Mouse (Mus musculus): ENCODE results near the gene Apol7a. TPM values are rescaled to one million over a fixed set of nuclear protein-coding genes. Genes with fewer than 3 reads are reported as not detected.
A peak's percentile ranks its signal among the peaks of the same experiment; 100 is the strongest.

Apol7a gene
- polyA plus RNA-seq, 1 experiment, result not detected

DNA sequence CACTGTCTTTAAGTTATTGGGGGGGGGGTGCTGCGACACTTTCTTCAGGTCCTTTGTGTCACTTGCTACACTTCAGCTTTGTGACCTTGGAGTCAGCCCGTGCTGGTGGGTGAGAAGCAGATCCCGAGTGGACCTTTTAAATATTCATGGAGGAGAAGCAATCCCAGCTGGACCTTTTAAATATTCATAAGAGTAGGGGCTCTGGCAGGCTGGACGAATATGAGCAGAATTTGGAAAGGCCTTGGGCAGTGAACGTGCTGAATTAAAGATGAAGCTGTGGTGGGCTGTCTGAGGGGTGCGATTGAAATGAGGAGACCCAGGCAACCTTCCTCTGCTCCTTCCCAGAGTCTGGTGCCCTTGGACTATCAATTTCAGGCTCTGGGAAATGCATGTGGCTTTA is 35.3 kb downstream of the Apol7a start:
- TF ChIP-seq CTCF (conservative IDR thresholded peaks at IDR 0.05; ENCODE audit: insufficient read depth, insufficient read length, low read depth, low read length) (no peak), POLR2A (IDR thresholded peaks at IDR 0.05; ENCODE audit: low read depth, low read length) (no peak)
- H3K36me3 ChIP-seq (ENCODE audit: control insufficient read depth, insufficient read depth, low read length), result no peaks in the 10 kb centered on the region
- 0 out of 2 replicates have a peak overlapping the region, but pooled peaks have one; percentile 20 for H3K27ac ChIP-seq (ENCODE audit: insufficient read depth, low read depth, low read length)
- H3K4me1 ChIP-seq (ENCODE audit: control insufficient read depth, insufficient read depth, low read length), result no peaks in the 10 kb centered on the region; the same call in 1 of the 2 replicates
- 46% methylated on average over 6 of the region's 6 CpGs for WGBS
- H3K4me3 ChIP-seq (ENCODE audit: insufficient read depth, low read depth, low read length), result no peak overlapping the region
- H3K27me3 ChIP-seq (replicated peaks; ENCODE audit: control insufficient read depth, insufficient read depth, low read length), result no peaks in the 10 kb centered on the region
- no peak for DNase-seq

DNA sequence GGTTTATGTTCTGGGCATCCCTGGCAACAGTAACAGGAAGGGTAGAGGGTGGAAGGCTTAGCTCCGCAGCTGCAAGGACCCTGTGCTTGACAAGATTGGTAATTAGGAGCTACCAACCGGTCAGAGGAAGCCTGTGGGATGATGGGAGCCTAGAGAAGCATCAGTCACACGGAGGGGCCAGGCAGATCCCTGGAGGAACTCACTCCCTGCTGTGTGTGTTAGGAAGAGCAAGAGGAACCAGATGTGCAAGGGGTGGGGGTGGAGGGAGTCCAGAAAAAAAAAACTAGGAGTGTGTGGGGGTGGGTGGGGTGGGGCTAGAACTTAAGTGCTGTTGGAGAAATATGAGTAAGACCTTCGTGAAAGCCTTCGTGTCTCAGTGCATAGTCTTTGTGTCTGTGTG is 36.0 kb downstream of the Apol7a start:
- no peak for DNase-seq
- no peak overlapping the region for H3K4me3 ChIP-seq (ENCODE audit: insufficient read depth, low read depth, low read length)
- no peak overlapping the region for H3K27ac ChIP-seq (ENCODE audit: insufficient read depth, low read depth, low read length)
- no peak for TF ChIP-seq POLR2A (IDR thresholded peaks at IDR 0.05; ENCODE audit: low read depth, low read length)
- no peak for TF ChIP-seq CTCF (conservative IDR thresholded peaks at IDR 0.05; ENCODE audit: insufficient read depth, insufficient read length, low read depth, low read length)
- H3K4me1 ChIP-seq (ENCODE audit: control insufficient read depth, insufficient read depth, low read length), result no peaks in the 10 kb centered on the region; the same call in 1 of the 2 replicates
- WGBS, result 36% methylated on average over 5 of the region's 5 CpGs
- no peaks in the 10 kb centered on the region for H3K36me3 ChIP-seq (ENCODE audit: control insufficient read depth, insufficient read depth, low read length)
- H3K27me3 ChIP-seq (replicated peaks; ENCODE audit: control insufficient read depth, insufficient read depth, low read length), result no peaks in the 10 kb centered on the region

DNA sequence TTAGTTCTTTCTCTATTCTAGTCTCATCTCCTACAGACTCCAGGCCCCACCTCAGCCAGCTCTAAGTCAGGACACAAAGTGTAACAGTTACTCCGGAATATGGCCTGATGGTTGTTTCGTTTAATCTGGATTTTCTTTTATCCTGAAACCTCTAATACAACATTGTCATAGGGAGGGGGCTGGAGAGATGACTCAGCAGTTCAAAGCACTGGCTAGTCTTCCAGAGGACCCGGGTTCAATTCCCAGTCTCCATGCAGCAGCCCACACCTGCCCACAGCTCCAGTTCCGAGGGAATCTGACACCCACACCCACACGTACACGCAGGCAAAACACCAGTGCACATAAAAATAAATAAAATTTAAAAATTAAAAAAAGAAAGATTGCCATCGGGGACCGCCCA is 39.0 kb downstream of the Apol7a start:
- H3K27me3 ChIP-seq (replicated peaks; ENCODE audit: control insufficient read depth, insufficient read depth, low read length), result no peaks in the 10 kb centered on the region
- no peak for TF ChIP-seq POLR2A (IDR thresholded peaks at IDR 0.05; ENCODE audit: low read depth, low read length)
- no peak for TF ChIP-seq CTCF (conservative IDR thresholded peaks at IDR 0.05; ENCODE audit: insufficient read depth, insufficient read length, low read depth, low read length)
- H3K36me3 ChIP-seq (ENCODE audit: control insufficient read depth, insufficient read depth, low read length), result no peaks in the 10 kb centered on the region
- H3K4me3 ChIP-seq (ENCODE audit: insufficient read depth, low read depth, low read length), result no peak overlapping the region
- 0 out of 2 replicates have a peak, but pooled peaks cover under 1% of the 10 kb centered on the region for H3K4me1 ChIP-seq (ENCODE audit: control insufficient read depth, insufficient read depth, low read length)
- H3K27ac ChIP-seq (ENCODE audit: insufficient read depth, low read depth, low read length), result peak overlapping the region; percentile 57
- DNase-seq, result no peak
- WGBS, result 89% methylated on average over 8 of the region's 8 CpGs

DNA sequence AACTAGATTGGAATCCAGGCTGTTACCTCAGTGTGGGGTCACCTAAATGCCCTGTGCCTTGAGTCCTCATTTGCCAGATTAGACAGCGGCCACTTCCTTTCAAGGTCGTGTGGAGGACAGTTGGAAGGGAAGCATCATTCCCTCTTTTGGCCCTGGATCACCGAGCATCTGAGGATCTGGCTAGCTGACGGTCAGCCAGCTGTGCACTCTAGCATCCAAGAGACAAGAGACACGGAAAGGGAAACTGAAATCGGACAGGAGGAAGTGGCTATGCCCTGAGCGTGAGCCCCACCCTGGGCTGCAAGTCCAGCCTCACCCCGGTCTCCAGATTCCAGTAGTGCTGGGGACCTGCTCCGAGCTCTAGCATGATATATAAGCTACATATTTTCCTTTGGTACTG is 39.4 kb downstream of the Apol7a start:
- 65% methylated on average over 9 of the region's 9 CpGs for WGBS
- no peaks in the 10 kb centered on the region for H3K27me3 ChIP-seq (replicated peaks; ENCODE audit: control insufficient read depth, insufficient read depth, low read length)

DNA sequence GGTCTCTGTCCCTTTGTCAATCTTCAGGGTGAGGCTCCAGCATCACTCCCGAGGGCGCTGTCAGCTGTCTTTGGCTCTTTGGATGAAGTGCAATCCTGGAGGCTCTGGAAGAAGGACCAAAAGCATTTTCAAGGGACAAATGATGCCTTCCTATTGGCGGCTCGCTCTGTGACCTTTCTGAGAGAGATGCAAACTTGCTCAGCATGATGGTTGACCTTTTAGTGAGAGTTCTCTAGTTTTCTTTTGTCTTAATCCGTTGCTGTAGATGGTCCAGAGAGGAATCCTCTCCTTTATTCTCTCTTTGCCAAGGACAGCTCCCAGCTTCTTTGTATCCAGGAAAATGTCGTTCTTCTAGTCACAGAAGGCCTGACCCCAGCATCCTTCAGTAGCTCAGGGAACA is 39.8 kb downstream of the Apol7a start:
- H3K4me1 ChIP-seq (ENCODE audit: control insufficient read depth, insufficient read depth, low read length), result 0 out of 2 replicates have a peak, but pooled peaks cover 4% of the 10 kb centered on the region
- 37% methylated on average over 6 of the region's 6 CpGs for WGBS
- no peaks in the 10 kb centered on the region for H3K27me3 ChIP-seq (replicated peaks; ENCODE audit: control insufficient read depth, insufficient read depth, low read length)
- H3K36me3 ChIP-seq (ENCODE audit: control insufficient read depth, insufficient read depth, low read length), result no peaks in the 10 kb centered on the region
- no peak for TF ChIP-seq POLR2A (IDR thresholded peaks at IDR 0.05; ENCODE audit: low read depth, low read length)
- no peak for TF ChIP-seq CTCF (conservative IDR thresholded peaks at IDR 0.05; ENCODE audit: insufficient read depth, insufficient read length, low read depth, low read length)
- peak overlapping the region; percentile 8; the same call in 1 of the 2 replicates for H3K4me3 ChIP-seq (ENCODE audit: insufficient read depth, low read depth, low read length)
- DNase-seq, result no peak
- peak overlapping the region; percentile 14 for H3K27ac ChIP-seq (ENCODE audit: insufficient read depth, low read depth, low read length)

More for the DNA sequence above, 39.4 kb downstream of the Apol7a start:
- H3K36me3 ChIP-seq (ENCODE audit: control insufficient read depth, insufficient read depth, low read length), result no peaks in the 10 kb centered on the region
- 0 out of 2 replicates have a peak, but pooled peaks cover 4% of the 10 kb centered on the region for H3K4me1 ChIP-seq (ENCODE audit: control insufficient read depth, insufficient read depth, low read length)
- H3K4me3 ChIP-seq (ENCODE audit: insufficient read depth, low read depth, low read length), result no peak overlapping the region
- DNase-seq, result peak; percentile 82
- TF ChIP-seq POLR2A (IDR thresholded peaks at IDR 0.05; ENCODE audit: low read depth, low read length) (no peak), CTCF (conservative IDR thresholded peaks at IDR 0.05; ENCODE audit: insufficient read depth, insufficient read length, low read depth, low read length) (no peak)
- peak overlapping the region; percentile 57 for H3K27ac ChIP-seq (ENCODE audit: insufficient read depth, low read depth, low read length)

DNA sequence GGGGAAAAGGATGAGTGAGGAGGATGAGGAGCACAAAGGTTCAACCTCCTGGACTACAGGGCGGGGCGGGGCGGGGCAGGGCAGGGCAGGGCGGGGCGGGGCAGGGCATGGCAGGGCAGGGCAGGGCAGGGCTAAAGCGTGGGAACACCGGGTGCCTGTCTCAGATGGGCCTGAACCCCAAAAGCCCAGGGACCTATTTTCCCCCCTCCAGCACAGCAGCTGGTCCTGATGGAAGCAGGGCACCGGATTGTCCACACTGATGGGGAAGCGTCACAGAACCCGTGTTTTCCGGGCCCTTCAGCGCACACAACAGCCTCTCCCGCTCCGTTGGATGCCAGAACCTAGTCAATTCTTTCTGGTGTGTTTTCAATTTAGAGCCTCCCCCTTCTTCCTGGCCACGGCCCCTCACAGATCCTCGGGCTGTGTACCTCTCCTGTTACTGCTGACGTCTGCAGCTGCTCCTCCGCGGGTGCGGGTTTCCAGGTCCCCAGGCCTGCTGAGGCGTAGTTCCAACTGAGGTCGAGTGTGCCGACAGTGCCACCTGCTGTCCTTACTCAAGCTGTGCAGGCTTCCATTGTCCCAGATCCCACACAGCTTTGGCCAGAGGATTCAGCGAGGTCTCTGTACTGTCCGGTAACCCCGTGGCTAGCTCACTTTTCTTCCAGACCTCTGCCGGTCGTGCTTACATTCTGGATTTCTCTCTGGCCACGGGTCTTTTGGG is 40.4 kb downstream of the Apol7a start:
- peak; percentile 92 for DNase-seq
- Histone ChIP-seq H3K36me3 (ENCODE audit: control insufficient read depth, insufficient read depth, low read length) (no peaks in the 10 kb centered on the region), H3K4me3 (ENCODE audit: insufficient read depth, low read depth, low read length) (peak overlapping the region; percentile 8; the same call in 1 of the 2 replicates), H3K27ac (ENCODE audit: insufficient read depth, low read depth, low read length) (peak overlapping the region; percentile 14; the same call in 1 of the 2 replicates), H3K27me3 (replicated peaks; ENCODE audit: control insufficient read depth, insufficient read depth, low read length) (no peaks in the 10 kb centered on the region), H3K4me1 (ENCODE audit: control insufficient read depth, insufficient read depth, low read length) (0 out of 2 replicates have a peak, but pooled peaks cover 4% of the 10 kb centered on the region)
- 12% methylated on average over 27 of the region's 29 CpGs for WGBS
- TF ChIP-seq POLR2A (IDR thresholded peaks at IDR 0.05; ENCODE audit: low read depth, low read length), result no peak
- peak; percentile 99 for TF ChIP-seq CTCF (conservative IDR thresholded peaks at IDR 0.05; ENCODE audit: insufficient read depth, insufficient read length, low read depth, low read length)

DNA sequence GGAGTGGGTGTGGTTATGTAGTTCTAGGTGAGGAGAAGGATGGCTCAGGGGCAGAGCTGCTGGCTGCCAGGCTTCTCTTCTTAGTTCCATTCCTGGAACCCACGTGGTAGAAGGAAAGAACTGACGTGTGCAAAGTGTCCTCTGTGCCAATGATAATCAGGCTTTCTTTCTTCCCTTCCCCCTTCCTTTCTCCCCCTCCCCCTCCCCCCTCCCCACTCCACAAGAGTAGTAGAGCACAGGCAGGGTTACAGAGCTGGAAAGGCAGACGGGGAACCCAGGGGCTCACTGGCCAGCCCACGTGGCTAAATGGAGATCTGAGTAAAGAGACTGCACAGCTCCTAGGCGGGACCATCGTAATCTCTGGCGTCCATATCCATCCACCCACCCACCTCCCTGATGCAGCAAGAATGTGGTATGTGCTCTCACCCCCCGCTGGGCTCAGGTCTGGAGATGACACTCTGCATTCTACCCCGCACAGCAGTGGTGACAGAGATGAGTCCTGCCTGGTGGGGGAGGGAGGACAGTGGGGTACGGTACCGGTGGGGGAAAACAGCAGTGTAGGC is 42.6 kb downstream of the Apol7a start:
- Histone ChIP-seq H3K27ac (ENCODE audit: insufficient read depth, low read depth, low read length) (no peak overlapping the region), H3K4me3 (ENCODE audit: insufficient read depth, low read depth, low read length) (no peak overlapping the region), H3K4me1 (ENCODE audit: control insufficient read depth, insufficient read depth, low read length) (0 out of 2 replicates have a peak, but pooled peaks cover 4% of the 10 kb centered on the region), H3K36me3 (ENCODE audit: control insufficient read depth, insufficient read depth, low read length) (no peaks in the 10 kb centered on the region), H3K27me3 (replicated peaks; ENCODE audit: control insufficient read depth, insufficient read depth, low read length) (no peaks in the 10 kb centered on the region)
- 32% methylated on average over 11 of the region's 11 CpGs for WGBS
- no peak for TF ChIP-seq POLR2A (IDR thresholded peaks at IDR 0.05; ENCODE audit: low read depth, low read length)
- no peak for DNase-seq

All from kidney, adult 2 months (tissue).